Mouse (Mus musculus) embryonic facial prominence, embryonic 14.5 days (tissue): ENCODE data around the gene Rbp7. TPM values are rescaled to one million over a fixed set of nuclear protein-coding genes. Genes with fewer than 3 reads are reported as not detected.
"Not testable (repeated sequence)": the region's sequence is repeated elsewhere in the genome, so short reads cannot be mapped to it uniquely, and the experiment has no call there.

Source experiments
- ATAC-seq: fragments of 200-750 bp; cut with Nextera tagmentation; 2 replicates; pipeline ENCODE4 v1.8.0; 2017; ENCODE audit warnings: low read depth, moderate number of reproducible peaks, moderate TSS enrichment
- DNase-seq: peaks from one replicate; pipeline ENCODE4 v3.0.0-alpha.2; 2015; ENCODE audit warnings: low spot score
- H3K27ac ChIP-seq: fragments of 300-500 bp; sonication (generic); replicated peaks from 2 replicates; pipeline ENCODE4 v1.5.1; 2014; ENCODE audit warnings: low read depth, mild to moderate bottlenecking, low read length, moderate library complexity
- H3K27me3 ChIP-seq: fragments of 300-500 bp; sonication (generic); replicated peaks from 2 replicates; pipeline ENCODE4 v1.6.1; 2014; ENCODE audit warnings: low read length; ENCODE audit not compliant: control insufficient read depth, insufficient read depth
- H3K36me3 ChIP-seq: fragments of 300-500 bp; sonication (generic); 2 replicates; pipeline ENCODE4 v1.6.1; 2014; ENCODE audit warnings: low read length, mixed read lengths; ENCODE audit not compliant: control insufficient read depth, insufficient read depth
- H3K4me1 ChIP-seq: fragments of 300-500 bp; sonication (generic); 2 replicates; pipeline ENCODE4 v1.6.1; 2014; ENCODE audit warnings: antibody characterized with exemption, low read length; ENCODE audit not compliant: control insufficient read depth, insufficient read depth
- H3K4me2 ChIP-seq: fragments of 300-500 bp; sonication (generic); 2 replicates; pipeline ENCODE4 v1.6.1; 2014; ENCODE audit warnings: low read depth, mild to moderate bottlenecking, low read length, moderate library complexity, mixed read lengths
- H3K4me3 ChIP-seq: fragments of 300-500 bp; sonication (generic); 2 replicates; pipeline ENCODE4 v1.5.1; 2014; ENCODE audit warnings: low read depth, mild to moderate bottlenecking, low read length
- H3K9ac ChIP-seq: fragments of 300-500 bp; sonication (generic); 2 replicates; pipeline ENCODE4 v1.6.1; 2014; ENCODE audit warnings: low read depth, mild to moderate bottlenecking, low read length, moderate library complexity, mixed read lengths
- H3K9me3 ChIP-seq: fragments of 300-500 bp; sonication (generic); 2 replicates; pipeline ENCODE4 v1.6.1; 2016; ENCODE audit warnings: low read length; ENCODE audit not compliant: control insufficient read depth
- WGBS: fragments of 180-500 bp; shearing (Covaris S2); extraction: QIAGEN DNeasy Blood & Tissue Kit; methylation state at CpG from one replicate; pipeline ENCODE4 v1.1.7; 2014; 5-methylcytosine and 5-hydroxymethylcytosine counted together
- polyA plus RNA-seq: library from polyadenylated mRNA; unstranded; fragments of >200 nt; fragmentation: Nextera tagmentation; extraction: Ambion mirVana; gene quantifications from 2 replicates; pipeline ENCODE4 v1.2.1, GENCODE M21; 2014

Gene Rbp7
- polyA plus RNA-seq, 1 experiment from 2014 or later, result 2.5 TPM

DNA sequence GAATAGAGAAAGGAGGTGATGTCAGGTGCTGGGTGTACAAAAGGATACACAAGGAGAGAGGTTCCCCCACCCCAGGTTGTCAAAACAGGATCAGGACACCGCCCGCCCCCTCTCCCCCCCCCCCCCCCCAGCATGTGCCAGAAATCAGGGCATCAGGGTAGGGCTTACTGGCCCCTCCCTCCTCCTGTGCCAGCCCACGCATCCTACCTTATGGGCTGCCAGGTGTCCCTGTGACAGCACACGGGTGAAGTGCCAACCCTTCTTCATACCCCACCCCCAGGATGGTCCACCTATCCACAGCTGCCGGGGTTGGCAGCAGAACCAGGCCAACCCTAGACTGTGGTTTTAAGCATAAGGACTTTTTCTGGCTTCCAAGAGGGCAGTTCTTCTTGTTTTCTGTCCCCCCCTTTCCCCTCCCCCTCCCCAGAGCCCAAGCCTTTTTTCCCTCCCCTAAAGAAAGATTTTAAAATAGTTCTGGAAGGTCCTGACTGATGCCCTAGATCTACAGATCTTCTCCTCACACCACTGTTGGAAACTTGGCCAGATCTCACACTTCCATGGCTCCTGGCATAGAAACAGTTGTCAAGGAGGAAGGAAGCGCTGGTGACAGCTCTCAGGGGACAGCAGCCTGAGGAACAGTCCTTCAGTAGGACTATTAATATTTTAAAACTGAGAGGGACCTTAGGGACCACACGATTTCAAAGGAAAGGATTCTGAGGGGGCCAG lies 7.0 kb upstream of the Rbp7 start:
- 66% methylated on average over 4 of the region's 7 CpGs for WGBS

GRCm38 (mm10) chr4:149460475-149460874 lies 5.7 kb upstream of the Rbp7 start:
- H3K27me3 ChIP-seq, H3K4me3 ChIP-seq, H3K4me2 ChIP-seq, DNase-seq, H3K9me3 ChIP-seq, ATAC-seq, H3K4me1 ChIP-seq, H3K27ac ChIP-seq, H3K36me3 ChIP-seq, H3K9ac ChIP-seq: not testable (repeated sequence)
- 97% methylated on average over 2 of the region's 2 CpGs for WGBS

More for the DNA sequence above, 7.0 kb upstream of the Rbp7 start:
- Histone ChIP-seq H3K9me3 (no peaks in the 10 kb centered on the region), H3K4me1 (no peaks in the 10 kb centered on the region), H3K27me3 (no peaks in the 10 kb centered on the region), H3K36me3 (no peaks in the 10 kb centered on the region), H3K9ac (no peak overlapping the region), H3K4me2 (no peak overlapping the region), H3K4me3 (no peak overlapping the region), H3K27ac (no peak overlapping the region)
- ATAC-seq (no peak), DNase-seq (no peak)

DNA sequence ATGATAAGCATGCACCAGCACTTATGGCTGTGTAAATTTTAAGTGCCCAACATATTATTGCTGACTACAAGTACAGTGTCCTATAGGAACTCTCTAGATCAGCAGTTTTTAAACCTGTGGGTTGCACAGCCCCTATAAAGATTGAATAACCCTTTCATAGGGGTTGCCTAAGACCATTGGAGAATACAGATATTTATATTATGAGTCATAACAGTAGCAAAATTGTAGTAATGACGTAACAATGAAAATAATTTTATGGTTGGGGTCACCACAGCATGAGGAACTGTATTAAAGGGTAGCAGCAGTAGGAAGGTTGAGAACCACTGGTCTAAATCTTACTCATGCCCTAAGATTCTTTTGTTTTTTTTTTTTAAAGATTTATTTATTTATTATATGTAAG lies 4.6 kb upstream of the Rbp7 start:
- Histone ChIP-seq H3K27me3 (no peaks in the 10 kb centered on the region), H3K9ac (no peak overlapping the region), H3K4me2 (no peak overlapping the region), H3K27ac (no peak overlapping the region), H3K9me3 (no peaks in the 10 kb centered on the region), H3K36me3 (no peaks in the 10 kb centered on the region), H3K4me3 (no peak overlapping the region), H3K4me1 (no peaks in the 10 kb centered on the region)
- ATAC-seq, result no peak
- DNase-seq, result no peak
- 83% methylated on average over 1 of the region's 1 CpGs for WGBS

GRCm38 (mm10) chr4:149458526-149458925 lies 3.7 kb upstream of the Rbp7 start:
- no peak for ATAC-seq
- no peak overlapping the region for H3K27ac ChIP-seq
- no peak overlapping the region for H3K4me3 ChIP-seq
- H3K36me3 ChIP-seq, result no peaks in the 10 kb centered on the region
- WGBS, result 33% methylated on average over 5 of the region's 5 CpGs
- H3K9ac ChIP-seq, result no peak overlapping the region
- DNase-seq, result no peak
- H3K9me3 ChIP-seq, result no peaks in the 10 kb centered on the region
- no peaks in the 10 kb centered on the region for H3K27me3 ChIP-seq
- H3K4me2 ChIP-seq, result no peak overlapping the region
- no peaks in the 10 kb centered on the region for H3K4me1 ChIP-seq

DNA sequence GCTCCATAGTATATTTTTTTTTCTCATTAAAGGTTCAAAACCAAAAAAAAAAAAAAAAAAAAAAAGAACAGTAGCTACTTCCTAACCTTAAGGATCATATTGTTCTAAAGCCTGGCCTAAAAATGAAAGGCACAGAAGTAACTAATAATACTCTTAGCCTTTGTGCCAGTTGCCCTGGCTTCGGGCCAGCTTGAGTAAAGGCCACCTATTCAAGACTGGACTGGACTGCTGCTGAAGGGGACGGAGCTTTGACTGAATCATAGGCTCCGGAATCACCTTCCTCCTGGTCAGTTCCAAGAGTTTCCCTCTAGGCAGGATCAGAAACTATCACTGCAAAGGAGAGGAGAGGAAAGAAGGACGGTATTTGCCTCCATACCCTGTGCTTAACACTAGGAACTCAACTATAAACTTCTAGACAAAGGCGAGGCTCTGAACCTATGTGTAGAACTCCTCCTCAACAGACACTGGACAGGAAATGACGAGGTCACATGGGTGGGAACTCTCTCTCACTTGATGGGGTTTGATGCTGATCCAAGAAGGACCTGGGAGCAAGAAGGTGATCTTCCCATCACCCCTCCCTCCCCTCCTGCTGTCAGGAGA lies 3.2 kb upstream of the Rbp7 start:
- no peak overlapping the region for H3K9ac ChIP-seq
- H3K4me1 ChIP-seq, result no peaks in the 10 kb centered on the region
- H3K9me3 ChIP-seq, result no peaks in the 10 kb centered on the region
- H3K36me3 ChIP-seq, result no peaks in the 10 kb centered on the region
- ATAC-seq (no peak), DNase-seq (peak; percentile 9)
- H3K4me3 ChIP-seq, result no peak overlapping the region
- H3K27ac ChIP-seq, result no peak overlapping the region
- WGBS, result 69% methylated on average over 6 of the region's 6 CpGs
- H3K27me3 ChIP-seq, result no peaks in the 10 kb centered on the region
- H3K4me2 ChIP-seq, result no peak overlapping the region

- H3K27ac ChIP-seq, H3K4me1 ChIP-seq: not testable (repeated sequence)
Observed at GRCm38 (mm10) chr4:149457163-149457562, 2.4 kb upstream of the Rbp7 start.

DNA sequence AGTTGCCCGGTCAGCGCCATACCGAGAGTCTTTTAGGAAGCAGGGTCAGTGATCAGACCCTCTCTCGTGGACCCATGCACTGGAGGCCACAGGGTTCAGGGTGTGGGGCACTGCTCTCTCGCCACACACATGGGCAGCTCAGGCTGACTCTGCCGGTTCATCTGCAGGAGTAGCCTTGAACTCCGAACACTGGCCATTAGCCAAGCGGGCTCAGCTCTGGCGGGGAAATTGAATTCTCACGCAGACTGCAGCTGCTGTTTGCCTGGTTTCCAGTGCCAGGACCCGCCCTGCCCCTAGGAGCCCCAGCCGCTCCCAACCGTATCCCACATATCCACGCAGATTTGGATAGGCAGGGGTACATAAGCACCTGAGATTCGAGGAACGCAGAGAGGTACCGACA lies 515 bp downstream of the Rbp7 start:
- peak; percentile 7 for DNase-seq
- no peaks in the 10 kb centered on the region for H3K36me3 ChIP-seq
- no peaks in the 10 kb centered on the region for H3K9me3 ChIP-seq
- no peak overlapping the region for H3K9ac ChIP-seq
- no peak overlapping the region for H3K4me2 ChIP-seq
- H3K27ac ChIP-seq, result no peak overlapping the region
- no peaks in the 10 kb centered on the region for H3K27me3 ChIP-seq
- 76% methylated on average over 15 of the region's 17 CpGs for WGBS
- no peak for ATAC-seq
- H3K4me3 ChIP-seq, result no peak overlapping the region
- H3K4me1 ChIP-seq, result no peaks in the 10 kb centered on the region

More at GRCm38 (mm10) chr4:149457163-149457562, 2.4 kb upstream of the Rbp7 start:
- not testable (repeated sequence) for H3K9me3 ChIP-seq, H3K4me2 ChIP-seq, H3K9ac ChIP-seq, H3K36me3 ChIP-seq, H3K27me3 ChIP-seq, DNase-seq, ATAC-seq, H3K4me3 ChIP-seq
- 87% methylated on average over 24 of the region's 27 CpGs for WGBS

- H3K4me1 ChIP-seq, result no peaks in the 10 kb centered on the region
- no peaks in the 10 kb centered on the region for H3K36me3 ChIP-seq
- WGBS, result 83% methylated on average over 4 of the region's 4 CpGs
- no peak overlapping the region for H3K4me3 ChIP-seq
- no peaks in the 10 kb centered on the region for H3K9me3 ChIP-seq
- H3K27me3 ChIP-seq, result no peaks in the 10 kb centered on the region
- no peak overlapping the region for H3K27ac ChIP-seq
- H3K9ac ChIP-seq, result no peak overlapping the region
- ATAC-seq (no peak), DNase-seq (no peak)
- no peak overlapping the region for H3K4me2 ChIP-seq
Observed at GRCm38 (mm10) chr4:149453656-149454055, 1.1 kb downstream of the Rbp7 start.

DNA sequence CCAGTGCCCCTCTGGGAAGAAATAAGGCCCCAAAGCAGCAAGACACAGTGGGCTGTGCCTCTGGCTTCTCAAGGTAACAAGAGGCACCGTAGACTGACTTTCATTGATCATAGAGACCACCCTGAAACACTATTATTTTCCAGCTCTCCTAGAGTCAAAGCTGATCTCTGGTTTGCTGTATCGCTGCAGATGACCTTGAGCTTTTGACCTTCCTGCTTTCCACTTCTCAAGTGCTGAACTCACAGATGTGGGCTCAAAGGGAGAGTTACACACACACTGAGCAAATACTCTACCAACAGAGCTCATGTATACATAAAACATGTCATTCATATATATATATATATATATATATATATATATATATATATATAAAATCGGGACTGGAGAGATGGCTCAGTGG lies 4.1 kb downstream of the Rbp7 start:
- ATAC-seq, result no peak
- Histone ChIP-seq H3K9me3 (no peaks in the 10 kb centered on the region), H3K4me1 (peaks cover 4% of the 10 kb centered on the region; the same call in 1 of the 2 replicates), H3K27me3 (no peaks in the 10 kb centered on the region), H3K4me3 (no peak overlapping the region), H3K27ac (no peak overlapping the region), H3K36me3 (no peaks in the 10 kb centered on the region), H3K4me2 (no peak overlapping the region), H3K9ac (no peak overlapping the region)
- WGBS, result 74% methylated on average over 3 of the region's 3 CpGs
- no peak for DNase-seq
